8 mouse cellular contexts compared by ENCODE assay signal in the genomic region with DNA sequence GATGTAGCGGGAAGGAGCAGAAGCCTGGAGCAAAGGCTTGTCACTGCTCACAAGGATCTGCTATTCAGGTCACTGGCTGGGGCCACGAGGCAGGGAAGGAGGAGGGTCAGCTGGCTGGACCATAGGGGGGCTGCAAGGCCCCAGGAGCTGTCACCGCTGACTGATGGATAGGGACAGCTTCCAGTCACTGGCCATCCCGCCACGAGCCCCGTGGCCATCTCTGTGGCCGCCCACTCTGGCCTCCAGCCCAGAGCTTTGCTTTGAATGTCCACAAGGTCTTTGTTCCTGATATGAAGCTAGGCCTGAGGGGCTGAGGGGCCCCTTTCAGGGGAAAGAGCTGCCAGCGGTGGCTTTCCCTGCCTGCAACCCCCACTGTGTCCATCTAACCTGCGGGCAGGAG.
DNase-seq lines count a peak whose midpoint lies in the region; ATAC-seq and TF ChIP-seq lines count a peak whose summit lies in the region.
"Had no signal": no experiment of that assay in that cellular context is flagged by ENCODE, and none has a peak within 500 bp of the region (broad histone marks: within the 10 kb centered on the region; RNA-seq: fewer than 3 reads in every experiment).

No protein-coding gene starts in this region.

- no peak overlapping the region for H3K27ac ChIP-seq in kidney, adult 2 months (ENCODE audit: insufficient read depth, low read depth, low read length)
- no peak overlapping the region for H3K27ac ChIP-seq in embryonic facial prominence, embryonic 11.5 days (replicated peaks; ENCODE audit: low read depth, low read length)
- H3K27ac ChIP-seq in heart, postnatal 0 days (ENCODE audit: low read depth) = no peak overlapping the region
- no peak overlapping the region for H3K27ac ChIP-seq in midbrain, postnatal 0 days (ENCODE audit: low read depth, low read length)

- no peaks in the 10 kb centered on the region for H3K36me3 ChIP-seq in kidney, adult 2 months (ENCODE audit: control insufficient read depth, insufficient read depth, low read length)
- H3K36me3 ChIP-seq in embryonic facial prominence, embryonic 11.5 days (replicated peaks; ENCODE audit: control insufficient read depth, insufficient read depth, low read depth, low read length) = no peaks in the 10 kb centered on the region
- H3K36me3 ChIP-seq in heart, postnatal 0 days (replicated peaks; ENCODE audit: control insufficient read depth, insufficient read depth, low read length) = no peaks in the 10 kb centered on the region
- H3K36me3 ChIP-seq in midbrain, postnatal 0 days (ENCODE audit: insufficient read depth, low read length) = no peaks in the 10 kb centered on the region

- no peak overlapping the region for H3K4me3 ChIP-seq in kidney, adult 2 months (ENCODE audit: insufficient read depth, low read depth, low read length)
- H3K4me3 ChIP-seq in embryonic facial prominence, embryonic 11.5 days (ENCODE audit: low read depth, low read length) = no peak overlapping the region
- no peak overlapping the region for H3K4me3 ChIP-seq in heart, postnatal 0 days (ENCODE audit: low read depth, low read length)
- no peak overlapping the region for H3K4me3 ChIP-seq in midbrain, postnatal 0 days (ENCODE audit: low read depth, low read length)
- H3K4me3 ChIP-seq: erythroblast, embryonic 14.5 days had no signal

- TF ChIP-seq CTCF in kidney, adult 2 months (conservative IDR thresholded peaks at IDR 0.05; ENCODE audit: insufficient read depth, insufficient read length, low read depth, low read length) = no peak
- no peak for TF ChIP-seq CTCF in heart, postnatal 0 days (IDR thresholded peaks at IDR 0.05; ENCODE audit: low read depth)
- TF ChIP-seq CTCF in midbrain, postnatal 0 days (IDR thresholded peaks at IDR 0.05) = no peak

- DNase-seq in kidney, postnatal 10 days = peak; percentile 47
- DNase-seq in kidney, adult 2 months = no peak
- peak; percentile 31 for DNase-seq in embryonic facial prominence, embryonic 11.5 days (ENCODE audit: low spot score)
- DNase-seq in heart, postnatal 0 days (ENCODE audit: low spot score) = no peak
- DNase-seq in midbrain, postnatal 0 days (ENCODE audit: low spot score) = peak; percentile 78
- DNase-seq in spleen, postnatal 14 days (ENCODE audit: low spot score in 2 of 2) = no peak
- no peak for DNase-seq in layer of hippocampus, adult 9-11 months

- no peaks in the 10 kb centered on the region for H3K9me3 ChIP-seq in embryonic facial prominence, embryonic 11.5 days (replicated peaks; ENCODE audit: control insufficient read depth, low read length)
- H3K9me3 ChIP-seq in heart, postnatal 0 days (replicated peaks; ENCODE audit: control insufficient read depth, low read length) = no peaks in the 10 kb centered on the region
- no peaks in the 10 kb centered on the region for H3K9me3 ChIP-seq in midbrain, postnatal 0 days (ENCODE audit: low read length)

- H3K4me1 ChIP-seq in kidney, adult 2 months (ENCODE audit: control insufficient read depth, insufficient read depth, low read length) = no peaks in the 10 kb centered on the region
- peaks cover 13% of the 10 kb centered on the region for H3K4me1 ChIP-seq in embryonic facial prominence, embryonic 11.5 days (ENCODE audit: control insufficient read depth, insufficient read depth, low read length)
- H3K4me1 ChIP-seq in heart, postnatal 0 days (ENCODE audit: control insufficient read depth, insufficient read depth) = peaks cover 36% of the 10 kb centered on the region
- no peaks in the 10 kb centered on the region for H3K4me1 ChIP-seq in midbrain, postnatal 0 days (ENCODE audit: insufficient read depth, low read length)

- H3K27me3 ChIP-seq in kidney, adult 2 months (replicated peaks; ENCODE audit: control insufficient read depth, insufficient read depth, low read length) = no peaks in the 10 kb centered on the region; the same call in 1 of the 2 replicates
- no peaks in the 10 kb centered on the region for H3K27me3 ChIP-seq in embryonic facial prominence, embryonic 11.5 days (ENCODE audit: control insufficient read depth, insufficient read depth, low read length)
- H3K27me3 ChIP-seq in heart, postnatal 0 days (ENCODE audit: control insufficient read depth, insufficient read depth, low read length) = peaks cover 61% of the 10 kb centered on the region
- no peaks in the 10 kb centered on the region for H3K27me3 ChIP-seq in midbrain, postnatal 0 days (ENCODE audit: insufficient read depth, low read length)

- no peak for TF ChIP-seq POLR2A in kidney, adult 2 months (IDR thresholded peaks at IDR 0.05; ENCODE audit: low read depth, low read length)

- ATAC-seq in embryonic facial prominence, embryonic 11.5 days (replicated peaks; ENCODE audit: insufficient number of reproducible peaks, low FRiP score, low TSS enrichment, low read depth) = no peak
- peak; percentile 64 for ATAC-seq in heart, postnatal 0 days (ENCODE audit: insufficient read depth, low read depth)
- ATAC-seq in midbrain, postnatal 0 days (ENCODE audit: low FRiP score) = peak; percentile 69; the same call in 1 of the 2 replicates

- no peak overlapping the region for H3K4me2 ChIP-seq in embryonic facial prominence, embryonic 11.5 days (ENCODE audit: low read depth, low read length)
- peak overlapping the region; percentile 10; the same call in 1 of the 2 replicates for H3K4me2 ChIP-seq in heart, postnatal 0 days (ENCODE audit: low read depth, low read length)
- no peak overlapping the region for H3K4me2 ChIP-seq in midbrain, postnatal 0 days (ENCODE audit: low read depth, low read length, poor library complexity, severe bottlenecking)

- H3K9ac ChIP-seq in embryonic facial prominence, embryonic 11.5 days (replicated peaks; ENCODE audit: low read length) = peak overlapping the region; percentile 28; the same call in 1 of the 2 replicates
- no peak overlapping the region; the same call in 1 of the 2 replicates for H3K9ac ChIP-seq in heart, postnatal 0 days (replicated peaks; ENCODE audit: low read depth, low read length)
- H3K9ac ChIP-seq in midbrain, postnatal 0 days (replicated peaks; ENCODE audit: low read length, poor library complexity, severe bottlenecking) = no peak overlapping the region

- no peak for TF ChIP-seq EP300 in heart, postnatal 0 days (IDR thresholded peaks at IDR 0.05; ENCODE audit: low read depth)

- 63% methylated on average over 9 of the region's 9 CpGs for WGBS in kidney, adult 2 months
- 15% methylated on average over 9 of the region's 9 CpGs for WGBS in embryonic facial prominence, embryonic 11.5 days
- 13% methylated on average over 9 of the region's 9 CpGs for WGBS in heart, postnatal 0 days
- WGBS in midbrain, postnatal 0 days = 20% methylated on average over 9 of the region's 9 CpGs

Comparison
In these comparisons a context has a peak if more than half of its experiments do, and no peak if none do; other contexts are left out.
1. DNase-seq: peak in kidney, postnatal 10 days (single experiment), embryonic facial prominence, embryonic 11.5 days (single experiment) and midbrain, postnatal 0 days (single experiment); none in kidney, adult 2 months (single experiment), heart, postnatal 0 days (single experiment), spleen, postnatal 14 days (0 of 2) and layer of hippocampus, adult 9-11 months (single experiment).